Mouse (Mus musculus): ENCODE results near the gene Gucy2c.
"Not testable (repeated sequence)": the region's sequence is repeated elsewhere in the genome, so short reads cannot be mapped to it uniquely, and the experiment has no call there.

Gene Gucy2c

GRCm38 (mm10) chr6:136803739-136804633 is 22.4 kb upstream of the Gucy2c start, which contains the start of gene Hist4h4:
Hist4h4 (minus strand) TSS chr6:136804415.
- CTCF ChIA-PET: interaction anchor here (0.5 to 1.0 kb wide), 4 partner anchors 8 to 1499 kb away, joined by 3 to 5 read pairs (median 3); no protein-coding TSS in a partner anchor

- CTCF ChIA-PET: interaction anchor here (0.5 to 1.0 kb wide), 2 partner anchors 15 to 57 kb away, joined by 3 read pairs; no protein-coding TSS in a partner anchor
These were observed 21.7 kb upstream of the Gucy2c start for GRCm38 (mm10) chr6:136803093-136803738.

GRCm38 (mm10) chr6:136801274-136801673 is 19.7 kb upstream of the Gucy2c start:
- CTCF ChIA-PET: no interaction called here

GRCm38 (mm10) chr6:136800710-136801109 is 19.1 kb upstream of the Gucy2c start:
- CTCF ChIA-PET: no interaction called here

GRCm38 (mm10) chr6:136797874-136798693 is 16.5 kb upstream of the Gucy2c start:
- CTCF ChIA-PET: not testable (repeated sequence)

GRCm38 (mm10) chr6:136795850-136796249 is 14.3 kb upstream of the Gucy2c start:
- CTCF ChIA-PET: no interaction called here

- CTCF ChIA-PET: no interaction called here
These were observed 13.5 kb upstream of the Gucy2c start for GRCm38 (mm10) chr6:136795110-136795509.

GRCm38 (mm10) chr6:136793831-136794525 is 12.4 kb upstream of the Gucy2c start:
- CTCF ChIA-PET: no interaction called here

GRCm38 (mm10) chr6:136792884-136793758 is 11.6 kb upstream of the Gucy2c start:
- CTCF ChIA-PET: no interaction called here

GRCm38 (mm10) chr6:136789391-136789971 is 7.9 kb upstream of the Gucy2c start:
- CTCF ChIA-PET: no interaction called here

- CTCF ChIA-PET: no interaction called here
These were observed 1.2 kb upstream of the Gucy2c start for GRCm38 (mm10) chr6:136782761-136783160.

- CTCF ChIA-PET: no interaction called here
These were observed 581 bp upstream of the Gucy2c start for GRCm38 (mm10) chr6:136782146-136782545.

- CTCF ChIA-PET: no interaction called here
These were observed 5.2 kb downstream of the Gucy2c start for GRCm38 (mm10) chr6:136776392-136776791.

GRCm38 (mm10) chr6:136769859-136770258 is 11.7 kb downstream of the Gucy2c start:
- CTCF ChIA-PET: no interaction called here

GRCm38 (mm10) chr6:136769143-136769542 is 12.4 kb downstream of the Gucy2c start:
- CTCF ChIA-PET: no interaction called here

GRCm38 (mm10) chr6:136763912-136764311 is 17.7 kb downstream of the Gucy2c start:
- CTCF ChIA-PET: no interaction called here

GRCm38 (mm10) chr6:136750567-136750966 is 31.0 kb downstream of the Gucy2c start:
- CTCF ChIA-PET: interaction anchor here (0.8 kb wide), 1 partner anchor 389 kb away, joined by 3 read pairs; no protein-coding TSS in a partner anchor

GRCm38 (mm10) chr6:136745586-136745985 is 36.0 kb downstream of the Gucy2c start:
- CTCF ChIA-PET: interaction anchor here (0.6 to 0.8 kb wide), 2 partner anchors 87 to 215 kb away, joined by 3 read pairs; no protein-coding TSS in a partner anchor

GRCm38 (mm10) chr6:136743729-136744128 is 37.8 kb downstream of the Gucy2c start:
- CTCF ChIA-PET: interaction anchor here (0.6 to 1.4 kb wide), 3 partner anchors 28 to 123 kb away, joined by 3 to 4 read pairs (median 4); no protein-coding TSS in a partner anchor
